10 mouse cellular contexts compared by ENCODE assay signal in the genomic region with DNA sequence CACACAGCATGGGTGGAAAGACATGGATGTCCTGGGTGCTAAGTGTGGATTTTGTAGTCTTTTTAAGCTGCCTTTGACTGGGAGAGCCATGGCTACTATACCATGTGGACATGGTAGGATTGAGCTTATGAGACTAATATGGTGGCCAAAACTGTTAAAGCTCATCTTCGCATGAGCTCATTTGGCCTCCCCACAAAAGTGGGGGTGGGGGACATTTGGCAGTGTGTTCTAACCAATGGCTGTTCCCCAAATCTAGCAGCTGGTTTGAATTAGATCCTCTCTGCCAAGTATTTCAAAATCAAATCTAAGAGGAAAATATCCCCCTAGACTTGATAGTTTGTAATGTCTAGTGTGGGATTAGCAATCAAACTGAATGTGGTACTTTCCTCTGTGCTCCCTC. TPM values are rescaled to one million over a fixed set of nuclear protein-coding genes. Genes with fewer than 3 reads are reported as not detected.
A peak's percentile ranks its signal among the peaks of the same experiment; 100 is the strongest.
DNase-seq lines count a peak whose midpoint lies in the region; ATAC-seq lines count a peak whose summit lies in the region.
"Had no signal": no experiment of that assay in that cellular context is flagged by ENCODE, and none has a peak within 500 bp of the region (broad histone marks: within the 10 kb centered on the region; RNA-seq: fewer than 3 reads in every experiment).

No protein-coding gene starts in this region.

- no peak for ATAC-seq in embryonic facial prominence, embryonic 11.5 days (replicated peaks; ENCODE audit: insufficient number of reproducible peaks, low FRiP score, low TSS enrichment, low read depth)

- no peak overlapping the region for H3K4me3 ChIP-seq in embryonic facial prominence, embryonic 11.5 days (ENCODE audit: low read depth, low read length)
- no peak overlapping the region for H3K4me3 ChIP-seq in embryonic facial prominence, embryonic 10.5 days
- H3K4me3 ChIP-seq in hindbrain, embryonic 10.5 days = no peak overlapping the region

- WGBS in embryonic facial prominence, embryonic 11.5 days = 73% methylated on average over 1 of the region's 1 CpGs
- WGBS in embryonic facial prominence, embryonic 10.5 days = 94% methylated on average over 1 of the region's 1 CpGs
- WGBS in hindbrain, embryonic 10.5 days = 86% methylated on average over 1 of the region's 1 CpGs

- DNase-seq in embryonic facial prominence, embryonic 11.5 days (ENCODE audit: low spot score) = peak; percentile 43
- no peak for DNase-seq in embryonic facial prominence, embryonic 10.5 days (ENCODE audit: low spot score)
- DNase-seq in Muller cell, postnatal 12 days (ENCODE audit: inconsistent ontology term) = peak; percentile 36
- DNase-seq in gastrocnemius, postnatal 4 days (ENCODE audit: low spot score in 2 of 2) = peak; percentile 50 to 62
- peak; percentile 45 to 60 for DNase-seq in layer of hippocampus, postnatal 36 days
- DNase-seq in hindbrain, embryonic 10.5 days (ENCODE audit: low spot score) = no peak
- no peak for DNase-seq in frontal cortex, postnatal 25 days (ENCODE audit: low spot score in 2 of 2)
- DNase-seq in adrenal gland, adult 8-10 months = no peak
- DNase-seq: B cell, adult 2 months had no signal

- H3K9ac ChIP-seq in embryonic facial prominence, embryonic 11.5 days (replicated peaks; ENCODE audit: low read length) = no peak overlapping the region

- no peaks in the 10 kb centered on the region for H3K9me3 ChIP-seq in embryonic facial prominence, embryonic 11.5 days (replicated peaks; ENCODE audit: control insufficient read depth, low read length)
- H3K9me3 ChIP-seq in embryonic facial prominence, embryonic 10.5 days = no peaks in the 10 kb centered on the region
- no peaks in the 10 kb centered on the region for H3K9me3 ChIP-seq in hindbrain, embryonic 10.5 days

- H3K27me3 ChIP-seq in embryonic facial prominence, embryonic 11.5 days (ENCODE audit: control insufficient read depth, insufficient read depth, low read length) = no peaks in the 10 kb centered on the region
- H3K27me3 ChIP-seq in embryonic facial prominence, embryonic 10.5 days (replicated peaks; ENCODE audit: low read depth, poor library complexity, severe bottlenecking) = no peaks in the 10 kb centered on the region
- no peaks in the 10 kb centered on the region for H3K27me3 ChIP-seq in hindbrain, embryonic 10.5 days (ENCODE audit: insufficient read depth, poor library complexity, severe bottlenecking)

- no peak overlapping the region for H3K27ac ChIP-seq in embryonic facial prominence, embryonic 11.5 days (replicated peaks; ENCODE audit: low read depth, low read length)
- no peak overlapping the region for H3K27ac ChIP-seq in embryonic facial prominence, embryonic 10.5 days (replicated peaks)
- H3K27ac ChIP-seq in hindbrain, embryonic 10.5 days = no peak overlapping the region
- H3K27ac ChIP-seq: macrophage had no signal

- H3K4me1 ChIP-seq in embryonic facial prominence, embryonic 11.5 days (ENCODE audit: control insufficient read depth, insufficient read depth, low read length) = no peaks in the 10 kb centered on the region
- H3K4me1 ChIP-seq in embryonic facial prominence, embryonic 10.5 days = no peaks in the 10 kb centered on the region
- H3K4me1 ChIP-seq in hindbrain, embryonic 10.5 days (replicated peaks) = no peaks in the 10 kb centered on the region

- peaks cover 3% of the 10 kb centered on the region; the same call in 1 of the 2 replicates for H3K36me3 ChIP-seq in embryonic facial prominence, embryonic 11.5 days (replicated peaks; ENCODE audit: control insufficient read depth, insufficient read depth, low read depth, low read length)
- H3K36me3 ChIP-seq in embryonic facial prominence, embryonic 10.5 days (replicated peaks) = peaks cover 55% of the 10 kb centered on the region
- H3K36me3 ChIP-seq in hindbrain, embryonic 10.5 days = peaks cover 46% of the 10 kb centered on the region

- no peak overlapping the region for H3K4me2 ChIP-seq in embryonic facial prominence, embryonic 11.5 days (ENCODE audit: low read depth, low read length)

RNA-seq across cellular contexts. Expression of gene Vps4a, which starts 32.0 kb away (rescaled TPM):
- polyA plus RNA-seq in embryonic facial prominence, embryonic 11.5 days (2014; fragmentation: Nextera tagmentation; extraction: Ambion mirVana) = 88.3 and 93.7 TPM in 2 replicates
- 65.7 and 66.0 TPM in 2 replicates for polyA plus RNA-seq in embryonic facial prominence, embryonic 10.5 days (2016; fragmentation: Nextera tagmentation; extraction: Ambion mirVana)
- total RNA-seq in gastrocnemius, postnatal 4 days (2021) = 10 to 100 TPM; 50.3 to 57.1 TPM
- 100 to 1,000 TPM; 107 to 108 TPM for total RNA-seq in layer of hippocampus, postnatal 36 days (2021)
- 73.0 and 85.7 TPM in 2 replicates for polyA plus RNA-seq in hindbrain, embryonic 10.5 days (2016; fragmentation: Nextera tagmentation; extraction: Ambion mirVana)
- total RNA-seq in adrenal gland, adult 8-10 months (2022) = 100 to 1,000 TPM in 3 of 4 experiments, 10 to 100 TPM in 1; 98.3 to 108 (median 103) TPM

RNA-seq across cellular contexts. Expression of gene Pdf, which starts 49.3 kb away (rescaled TPM):
- polyA plus RNA-seq in embryonic facial prominence, embryonic 11.5 days (2014; fragmentation: Nextera tagmentation; extraction: Ambion mirVana) = 44.8 and 48.3 TPM in 2 replicates
- polyA plus RNA-seq in embryonic facial prominence, embryonic 10.5 days (2016; fragmentation: Nextera tagmentation; extraction: Ambion mirVana) = 53.4 and 54.1 TPM in 2 replicates
- total RNA-seq in gastrocnemius, postnatal 4 days (2021) = 10 to 100 TPM; 22.7 to 26.5 TPM
- 10 to 100 TPM; 27.9 to 31.1 TPM for total RNA-seq in layer of hippocampus, postnatal 36 days (2021)
- 50.7 and 58.1 TPM in 2 replicates for polyA plus RNA-seq in hindbrain, embryonic 10.5 days (2016; fragmentation: Nextera tagmentation; extraction: Ambion mirVana)
- 10 to 100 TPM; 64.2 to 73.1 (median 71.8) TPM for total RNA-seq in adrenal gland, adult 8-10 months (2022)

RNA-seq across cellular contexts. Expression of gene Cog8, which starts 57.4 kb away (rescaled TPM):
- polyA plus RNA-seq in embryonic facial prominence, embryonic 11.5 days (2014; fragmentation: Nextera tagmentation; extraction: Ambion mirVana) = 42.0 and 44.9 TPM in 2 replicates
- 40.5 and 41.3 TPM in 2 replicates for polyA plus RNA-seq in embryonic facial prominence, embryonic 10.5 days (2016; fragmentation: Nextera tagmentation; extraction: Ambion mirVana)
- total RNA-seq in gastrocnemius, postnatal 4 days (2021) = 10 to 100 TPM; 19.9 to 21.0 TPM
- 10 to 100 TPM; 28.3 to 31.1 TPM for total RNA-seq in layer of hippocampus, postnatal 36 days (2021)
- 39.2 and 43.5 TPM in 2 replicates for polyA plus RNA-seq in hindbrain, embryonic 10.5 days (2016; fragmentation: Nextera tagmentation; extraction: Ambion mirVana)
- 10 to 100 TPM; 41.1 to 46.6 (median 44.1) TPM for total RNA-seq in adrenal gland, adult 8-10 months (2022)

RNA-seq across cellular contexts. Expression of gene Nip7, which starts 57.6 kb away (rescaled TPM):
- polyA plus RNA-seq in embryonic facial prominence, embryonic 11.5 days (2014; fragmentation: Nextera tagmentation; extraction: Ambion mirVana) = 113 and 114 TPM in 2 replicates
- polyA plus RNA-seq in embryonic facial prominence, embryonic 10.5 days (2016; fragmentation: Nextera tagmentation; extraction: Ambion mirVana) = 122 and 123 TPM in 2 replicates
- 10 to 100 TPM; 35.4 to 39.1 TPM for total RNA-seq in gastrocnemius, postnatal 4 days (2021)
- total RNA-seq in layer of hippocampus, postnatal 36 days (2021) = 10 to 100 TPM; 44.9 to 47.9 TPM
- polyA plus RNA-seq in hindbrain, embryonic 10.5 days (2016; fragmentation: Nextera tagmentation; extraction: Ambion mirVana) = 96.4 and 114 TPM in 2 replicates
- 10 to 100 TPM; 46.5 to 53.0 (median 48.8) TPM for total RNA-seq in adrenal gland, adult 8-10 months (2022)

Comparison
In these comparisons a context has a peak if more than half of its experiments do, and no peak if none do; other contexts are left out.
1. DNase-seq: peak in embryonic facial prominence, embryonic 11.5 days (single experiment), Muller cell, postnatal 12 days (single experiment), gastrocnemius, postnatal 4 days (2 of 2) and layer of hippocampus, postnatal 36 days (2 of 2); none in embryonic facial prominence, embryonic 10.5 days (single experiment), hindbrain, embryonic 10.5 days (single experiment), frontal cortex, postnatal 25 days (0 of 2) and adrenal gland, adult 8-10 months (single experiment).